Mouse (Mus musculus) lung, embryonic 14.5 days (tissue): Measurements from ENCODE around the gene Gfod1. TPM values are rescaled to one million over a fixed set of nuclear protein-coding genes. Genes with fewer than 3 reads are reported as not detected.

Experiments used
- ATAC-seq: fragments of 200-750 bp; cut with Nextera tagmentation; 2 replicates; pipeline ENCODE4 v1.8.0; 2017; ENCODE audit warnings: mild to moderate bottlenecking, moderate TSS enrichment, moderate library complexity; ENCODE audit not compliant: insufficient read depth
- DNase-seq: peaks from one replicate; pipeline ENCODE4 v3.0.0-alpha.2; 2015
- H3K27ac ChIP-seq: fragments of 300-500 bp; sonication (generic); 2 replicates; pipeline ENCODE4 v1.5.1; 2014; ENCODE audit warnings: low read depth, mild to moderate bottlenecking, moderate library complexity
- H3K27me3 ChIP-seq: fragments of 300-500 bp; sonication (generic); 2 replicates; pipeline ENCODE4 v1.6.1; 2014; ENCODE audit warnings: low read length, control low read depth; ENCODE audit not compliant: insufficient read depth
- H3K36me3 ChIP-seq: fragments of 300-500 bp; sonication (generic); 2 replicates; pipeline ENCODE4 v1.6.1; 2014; ENCODE audit warnings: control low read depth; ENCODE audit not compliant: insufficient read depth
- H3K4me1 ChIP-seq: fragments of 300-500 bp; sonication (generic); 2 replicates; pipeline ENCODE4 v1.6.1; 2014; ENCODE audit warnings: antibody characterized with exemption, control low read depth; ENCODE audit not compliant: insufficient read depth
- H3K4me2 ChIP-seq: fragments of 300-500 bp; sonication (generic); 2 replicates; pipeline ENCODE4 v1.6.1; 2014; ENCODE audit warnings: mild to moderate bottlenecking
- H3K4me3 ChIP-seq: fragments of 300-500 bp; sonication (generic); 2 replicates; pipeline ENCODE4 v1.5.1; 2014; ENCODE audit warnings: low read depth, low read length
- H3K9ac ChIP-seq: fragments of 300-500 bp; sonication (generic); 2 replicates; pipeline ENCODE4 v1.6.1; 2014
- H3K9me3 ChIP-seq: fragments of 300-500 bp; sonication (generic); 2 replicates; pipeline ENCODE4 v1.6.1; 2016; ENCODE audit warnings: low read depth, low read length, control low read depth
- CTCF ChIP-seq: IDR thresholded peaks from 2 replicates; pipeline ENCODE4 v1.5.1; 2016; ENCODE audit warnings: antibody characterized with exemption, low read depth
- WGBS: fragments of 180-500 bp; shearing (Covaris S2); extraction: QIAGEN DNeasy Blood & Tissue Kit; methylation state at CpG from one replicate; pipeline ENCODE4 v1.1.7; 2014; 5-methylcytosine and 5-hydroxymethylcytosine counted together
- polyA plus RNA-seq: library from polyadenylated mRNA; unstranded; fragments of >200 nt; fragmentation: Nextera tagmentation; extraction: Ambion mirVana; gene quantifications from 2 replicates; pipeline ENCODE4 v1.2.1, GENCODE M21; 2014

Gene Gfod1
- polyA plus RNA-seq, 1 experiment from 2014 or later = 1.4 TPM

DNA sequence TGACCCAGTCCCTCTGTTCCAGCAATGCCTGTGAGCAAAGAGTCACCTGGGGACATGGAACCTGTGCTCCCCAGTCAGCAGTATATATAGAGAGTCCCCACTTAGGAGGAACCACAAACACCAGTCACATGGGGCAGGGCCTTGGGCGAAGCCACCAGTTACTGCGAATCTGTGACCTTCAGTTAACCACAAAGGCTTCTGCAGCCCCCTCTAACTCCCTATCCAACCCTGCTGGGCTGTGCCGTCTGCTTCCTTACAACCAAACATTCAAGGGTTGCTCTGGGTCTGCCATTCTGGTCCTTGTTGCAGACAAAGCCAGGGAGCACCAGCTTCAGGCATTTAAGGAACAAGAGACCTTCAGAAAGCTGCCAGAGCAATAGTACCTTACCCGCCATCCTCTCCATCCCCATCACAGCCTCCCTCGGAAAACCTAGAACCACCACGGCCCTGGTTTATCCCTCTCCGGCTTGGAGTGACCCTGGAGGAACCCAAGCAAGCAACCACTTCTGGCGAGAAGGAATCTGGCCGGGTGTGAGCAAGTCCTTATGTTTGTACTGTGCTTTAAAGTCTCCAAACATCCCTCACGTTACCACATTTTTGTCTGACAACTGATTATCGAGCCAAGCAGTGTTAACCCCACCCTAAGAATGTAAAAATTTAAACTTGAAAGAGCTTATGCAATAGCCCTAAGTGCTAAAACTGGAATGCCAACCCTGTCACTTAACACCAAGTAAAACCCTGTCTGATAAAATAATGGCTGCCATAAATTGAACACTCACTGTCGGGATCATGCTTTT, 32.7 kb upstream of the Gfod1 start:
- TF ChIP-seq CTCF = no peak
- peak overlapping the region; percentile 77 for H3K27ac ChIP-seq
- WGBS = 29% methylated on average over 12 of the region's 12 CpGs

DNA sequence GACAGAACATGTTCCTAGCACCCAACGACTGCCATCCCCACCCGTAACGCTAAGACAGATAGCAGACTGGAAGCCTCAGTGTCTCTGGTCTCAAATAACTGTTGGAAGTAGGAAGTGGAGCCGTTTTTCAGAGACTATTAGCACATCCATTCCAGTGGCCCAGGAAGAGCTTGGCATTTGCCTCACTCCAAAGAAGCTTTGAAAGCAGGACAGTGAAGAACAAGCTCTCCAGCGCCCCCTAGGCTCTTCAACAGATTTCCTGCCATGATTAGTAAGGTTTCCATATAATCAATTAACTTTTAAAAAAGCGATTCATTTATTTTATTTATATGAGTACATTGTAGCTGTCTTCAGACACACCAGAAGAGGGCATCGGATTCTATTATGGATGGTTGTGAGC, 28.6 kb upstream of the Gfod1 start:
- Histone ChIP-seq H3K27me3 (no peaks in the 10 kb centered on the region), H3K36me3 (no peaks in the 10 kb centered on the region), H3K4me3 (no peak overlapping the region), H3K9me3 (no peaks in the 10 kb centered on the region), H3K9ac (no peak overlapping the region), H3K4me2 (no peak overlapping the region), H3K27ac (no peak overlapping the region), H3K4me1 (peaks cover 7% of the 10 kb centered on the region; the same call in 1 of the 2 replicates)
- 37% methylated on average over 7 of the region's 7 CpGs for WGBS
- ATAC-seq (no peak), DNase-seq (peak; percentile 60)
- TF ChIP-seq CTCF = peak; percentile 27

More for the DNA sequence above, 32.7 kb upstream of the Gfod1 start:
- Histone ChIP-seq H3K4me2 (no peak overlapping the region), H3K4me1 (peaks cover 7% of the 10 kb centered on the region; the same call in 1 of the 2 replicates), H3K9ac (no peak overlapping the region), H3K9me3 (no peaks in the 10 kb centered on the region), H3K4me3 (no peak overlapping the region), H3K27me3 (no peaks in the 10 kb centered on the region), H3K36me3 (no peaks in the 10 kb centered on the region)
- ATAC-seq (peak; percentile 76), DNase-seq (peak; percentile 70)

GRCm38 (mm10) chr13:43331721-43332444, 27.9 kb upstream of the Gfod1 start:
- H3K27me3 ChIP-seq = no peaks in the 10 kb centered on the region
- no peak overlapping the region for H3K4me2 ChIP-seq
- H3K4me3 ChIP-seq = no peak overlapping the region
- no peak overlapping the region for H3K9ac ChIP-seq
- H3K36me3 ChIP-seq = no peaks in the 10 kb centered on the region
- no peak; the same call in 1 of the 2 replicates for ATAC-seq
- H3K27ac ChIP-seq = no peak overlapping the region
- H3K4me1 ChIP-seq = peaks cover 7% of the 10 kb centered on the region; the same call in 1 of the 2 replicates
- 32% methylated on average over 11 of the region's 11 CpGs for WGBS
- no peaks in the 10 kb centered on the region for H3K9me3 ChIP-seq
- no peak for TF ChIP-seq CTCF
- peak; percentile 39 for DNase-seq

GRCm38 (mm10) chr13:43325427-43325826, 21.5 kb upstream of the Gfod1 start:
- Histone ChIP-seq H3K4me3 (no peak overlapping the region), H3K36me3 (no peaks in the 10 kb centered on the region), H3K4me2 (no peak overlapping the region), H3K27me3 (no peaks in the 10 kb centered on the region), H3K9ac (no peak overlapping the region), H3K4me1 (no peaks in the 10 kb centered on the region), H3K9me3 (no peaks in the 10 kb centered on the region), H3K27ac (no peak overlapping the region)
- TF ChIP-seq CTCF = no peak
- DNase-seq = no peak
- WGBS = 70% methylated on average over 1 of the region's 1 CpGs
- ATAC-seq = no peak

DNA sequence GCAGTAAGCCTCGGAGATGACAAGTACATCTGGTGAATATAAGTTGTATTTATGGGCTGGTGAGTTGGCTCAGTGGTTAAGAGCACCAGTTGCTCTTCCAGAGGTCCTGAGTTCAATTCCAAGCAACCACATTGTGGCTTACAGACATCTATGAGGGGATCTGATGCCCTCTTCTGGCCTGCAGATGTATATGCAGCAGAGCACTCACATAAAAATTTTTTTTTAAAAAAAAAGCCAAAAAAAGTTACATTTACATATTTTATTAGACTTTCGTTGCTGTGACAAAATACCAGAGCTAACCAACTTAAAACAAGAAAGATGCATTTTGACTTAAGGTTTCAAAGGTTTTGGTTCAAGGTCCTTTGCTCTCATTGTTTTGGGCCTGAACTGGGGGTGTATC, 17.5 kb upstream of the Gfod1 start:
- WGBS = 68% methylated on average over 2 of the region's 2 CpGs
- Histone ChIP-seq H3K9ac (no peak overlapping the region), H3K36me3 (no peaks in the 10 kb centered on the region), H3K27ac (no peak overlapping the region), H3K4me2 (no peak overlapping the region), H3K4me1 (no peaks in the 10 kb centered on the region), H3K9me3 (no peaks in the 10 kb centered on the region), H3K27me3 (no peaks in the 10 kb centered on the region), H3K4me3 (no peak overlapping the region)
- no peak for DNase-seq
- peak; percentile 35; the same call in 1 of the 2 replicates for TF ChIP-seq CTCF
- no peak for ATAC-seq

DNA sequence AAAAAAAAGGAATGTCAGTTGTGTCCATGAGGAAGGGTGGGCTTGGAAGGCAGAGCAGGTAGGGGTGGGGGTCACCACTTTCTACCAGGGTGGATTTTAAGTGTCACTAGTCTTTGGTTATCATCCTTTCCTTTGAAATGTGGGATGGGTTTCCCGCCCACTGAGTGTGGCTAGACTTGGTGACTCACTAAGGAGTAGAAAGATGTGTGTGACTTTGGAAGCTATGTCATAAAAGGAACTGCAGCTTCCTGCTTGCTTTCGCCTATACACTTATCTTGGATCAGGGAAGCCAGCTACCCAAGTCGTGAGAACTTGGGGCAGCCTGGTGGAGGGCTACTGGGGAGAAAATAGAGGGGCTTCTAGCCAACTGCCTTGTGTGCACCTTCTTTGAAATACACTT, 15.4 kb upstream of the Gfod1 start:
- Histone ChIP-seq H3K4me2 (no peak overlapping the region), H3K27me3 (no peaks in the 10 kb centered on the region), H3K9ac (no peak overlapping the region), H3K9me3 (no peaks in the 10 kb centered on the region), H3K4me3 (no peak overlapping the region), H3K36me3 (no peaks in the 10 kb centered on the region), H3K27ac (no peak overlapping the region), H3K4me1 (no peaks in the 10 kb centered on the region)
- 64% methylated on average over 3 of the region's 3 CpGs for WGBS
- ATAC-seq = no peak
- DNase-seq = no peak
- no peak for TF ChIP-seq CTCF

- Histone ChIP-seq H3K36me3 (no peaks in the 10 kb centered on the region), H3K9me3 (no peaks in the 10 kb centered on the region), H3K27ac (no peak overlapping the region), H3K27me3 (no peaks in the 10 kb centered on the region), H3K4me1 (no peaks in the 10 kb centered on the region), H3K4me3 (no peak overlapping the region), H3K4me2 (no peak overlapping the region), H3K9ac (no peak overlapping the region)
- ATAC-seq = no peak
- peak; percentile 39 for DNase-seq
- TF ChIP-seq CTCF = no peak
- WGBS = 56% methylated on average over 5 of the region's 5 CpGs
These were observed 13.4 kb upstream of the Gfod1 start for GRCm38 (mm10) chr13:43317411-43317810.
